Mouse (Mus musculus) liver, embryonic 14.5 days (tissue): ENCODE results near the gene Dnm3.

ENCODE experiments used
- CTCF ChIP-seq: IDR thresholded peaks from 2 replicates; pipeline ENCODE4 v1.5.1; 2016; ENCODE audit warnings: antibody characterized with exemption, low read depth, control low read depth
- EP300 ChIP-seq: IDR thresholded peaks from 2 replicates; pipeline ENCODE4 v1.6.1; 2016; ENCODE audit warnings: antibody characterized with exemption, low read depth

DNA sequence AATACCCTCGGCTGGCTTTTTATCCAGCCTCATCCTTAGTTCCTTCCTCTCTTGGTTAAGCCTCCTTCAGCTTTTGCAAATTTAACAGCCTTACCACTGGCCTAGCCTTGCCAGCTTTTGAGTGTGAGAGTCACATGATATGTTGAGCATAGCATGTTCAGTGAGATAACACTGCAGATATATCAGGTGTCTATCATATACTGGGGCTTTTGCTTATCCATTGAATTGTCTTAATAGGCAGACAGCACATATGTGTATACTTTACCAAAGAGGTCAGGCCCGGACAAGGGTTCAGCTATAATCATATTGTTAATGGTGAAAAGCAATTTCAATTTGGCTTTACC, 32.2 kb upstream of the Dnm3 start:
- TF ChIP-seq CTCF = no peak
- TF ChIP-seq EP300 = no peak
